Mouse (Mus musculus) spleen, adult 2 months (tissue): ENCODE results near the gene Slc25a53.

Experiments used
- CTCF ChIP-seq: fragments of 200-500 bp; IDR thresholded peaks from 2 replicates; pipeline ENCODE4 v1.5.1; 2011; ENCODE audit warnings: mild to moderate bottlenecking, inconsistent platforms; ENCODE audit not compliant: insufficient read depth, insufficient read length, insufficient replicate concordance; ENCODE audit errors: extremely low read depth
- POLR2A ChIP-seq: fragments of 200-500 bp; IDR thresholded peaks from 2 replicates; pipeline ENCODE4 v1.6.1; 2011; ENCODE audit warnings: low read depth, low read length, inconsistent platforms

- TF ChIP-seq CTCF (no peak), POLR2A (no peak)
Observed at GRCm38 (mm10) chrX:136978616-136979015, 59.5 kb downstream of the Slc25a53 start.
